Mouse (Mus musculus): Measurements from ENCODE around the gene Myo1h.

DNA sequence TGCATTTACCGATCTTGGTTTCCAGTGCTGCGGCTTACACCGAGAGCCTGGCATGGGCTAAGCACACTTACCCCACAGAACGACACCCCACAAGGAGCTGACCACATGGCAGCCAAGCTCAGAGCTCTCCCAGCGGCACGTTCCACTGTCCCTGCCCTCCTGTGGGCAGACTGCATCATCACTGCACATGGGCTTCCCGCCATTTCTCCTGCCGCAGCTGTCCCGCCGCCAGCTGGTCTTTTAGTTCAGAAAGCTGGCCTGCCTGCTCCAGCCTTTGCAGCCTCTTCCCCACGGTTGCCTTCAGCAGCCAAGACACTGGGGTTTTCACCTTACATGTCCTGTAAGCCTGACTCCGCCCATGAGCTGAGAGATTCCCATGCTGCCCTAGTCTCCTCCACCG lies 121.5 kb downstream of the Myo1h start:
- TF ChIP-seq CTCF (conservative IDR thresholded peaks at IDR 0.05; ENCODE audit: insufficient read depth, insufficient read length, low read depth, low read length) = no peak
- no peak for TF ChIP-seq POLR2A (IDR thresholded peaks at IDR 0.05; ENCODE audit: low read depth, low read length)
